Mouse (Mus musculus) hindbrain, embryonic 16.5 days (tissue): ENCODE measurements around the gene Olfr374. TPM values are rescaled to one million over a fixed set of nuclear protein-coding genes. Genes with fewer than 3 reads are reported as not detected.
"Not testable (repeated sequence)": the region's sequence is repeated elsewhere in the genome, so short reads cannot be mapped to it uniquely, and the experiment has no call there.

Experiments used
- ATAC-seq: fragments of 200-750 bp; cut with Nextera tagmentation; 2 replicates; pipeline ENCODE4 v1.8.0; 2017; ENCODE audit warnings: moderate TSS enrichment, moderate library complexity
- H3K27ac ChIP-seq: fragments of 300-500 bp; sonication (generic); 2 replicates; pipeline ENCODE4 v1.5.1; 2014; ENCODE audit warnings: low read depth, mild to moderate bottlenecking, control low read depth, low read length, moderate library complexity
- H3K27me3 ChIP-seq: fragments of 300-500 bp; sonication (generic); replicated peaks from 2 replicates; pipeline ENCODE4 v1.6.1; 2014; ENCODE audit warnings: low read length; ENCODE audit not compliant: control insufficient read depth, insufficient read depth
- H3K36me3 ChIP-seq: fragments of 300-500 bp; sonication (generic); 2 replicates; pipeline ENCODE4 v1.6.1; 2014; ENCODE audit warnings: mild to moderate bottlenecking, low read length, moderate library complexity, mixed read lengths; ENCODE audit not compliant: control insufficient read depth, insufficient read depth
- H3K4me1 ChIP-seq: fragments of 300-500 bp; sonication (generic); 2 replicates; pipeline ENCODE4 v1.6.1; 2014; ENCODE audit warnings: low read depth, low read length; ENCODE audit not compliant: control insufficient read depth, insufficient read depth
- H3K4me2 ChIP-seq: fragments of 300-500 bp; sonication (generic); 2 replicates; pipeline ENCODE4 v1.6.1; 2014; ENCODE audit warnings: mild to moderate bottlenecking, low read length, control low read depth, moderate library complexity
- H3K4me3 ChIP-seq: fragments of 300-500 bp; sonication (generic); 2 replicates; pipeline ENCODE4 v1.5.1; 2014; ENCODE audit warnings: mild to moderate bottlenecking, low read length, control low read depth, moderate library complexity
- H3K9ac ChIP-seq: fragments of 300-500 bp; sonication (generic); 2 replicates; pipeline ENCODE4 v1.6.1; 2014; ENCODE audit warnings: low read depth, mild to moderate bottlenecking, control low read depth, low read length, moderate library complexity
- H3K9me3 ChIP-seq: fragments of 300-500 bp; sonication (generic); 2 replicates; pipeline ENCODE4 v1.6.1; 2014; ENCODE audit warnings: mild to moderate bottlenecking, low read length, moderate library complexity; ENCODE audit not compliant: control insufficient read depth
- WGBS: fragments of 180-500 bp; shearing (Covaris S2); extraction: QIAGEN DNeasy Blood & Tissue Kit; methylation state at CpG from one replicate; pipeline ENCODE4 v1.1.7; 2014; 5-methylcytosine and 5-hydroxymethylcytosine counted together
- polyA plus RNA-seq: library from polyadenylated mRNA; unstranded; fragments of >200 nt; fragmentation: Nextera tagmentation; extraction: Ambion mirVana; gene quantifications from 2 replicates; pipeline ENCODE4 v1.2.1, GENCODE M21; 2015

The Olfr374 gene
- polyA plus RNA-seq = 0.03 TPM in 1 of 2 replicates, not detected in the other

- Histone ChIP-seq H3K27ac (no peak within 1 kb of the TSS), H3K36me3 (no peaks in the 10 kb centered on the region), H3K4me2 (no peak within 1 kb of the TSS), H3K27me3 (no peaks in the 10 kb centered on the region), H3K4me1 (no peaks in the 10 kb centered on the region), H3K4me3 (no peak within 1 kb of the TSS), H3K9me3 (0 out of 2 replicates have a peak, but pooled peaks cover 3% of the 10 kb centered on the region), H3K9ac (no peak within 1 kb of the TSS)
- WGBS = 90% methylated on average over 3 of the region's 3 CpGs
- ATAC-seq = no peak
Measured at GRCm38 (mm10) chr8:72106740-72107139, at the start of gene Olfr374. Olfr374 (plus strand) TSS chr8:72107040.

GRCm38 (mm10) chr8:72057643-72058042, 49.2 kb upstream of the Olfr374 start:
- not testable (repeated sequence) for H3K27ac ChIP-seq, ATAC-seq, H3K4me3 ChIP-seq, H3K36me3 ChIP-seq, H3K27me3 ChIP-seq, H3K9me3 ChIP-seq, H3K9ac ChIP-seq, H3K4me2 ChIP-seq, H3K4me1 ChIP-seq
- 93% methylated on average over 3 of the region's 4 CpGs for WGBS

GRCm38 (mm10) chr8:72066819-72067399, 39.9 kb upstream of the Olfr374 start:
- H3K4me2 ChIP-seq, H3K36me3 ChIP-seq, H3K4me1 ChIP-seq, H3K9ac ChIP-seq, H3K4me3 ChIP-seq, H3K27ac ChIP-seq, H3K9me3 ChIP-seq, ATAC-seq, H3K27me3 ChIP-seq: not testable (repeated sequence)
- WGBS = 82% methylated on average over 1 of the region's 1 CpGs

- H3K9ac ChIP-seq, H3K36me3 ChIP-seq, H3K27ac ChIP-seq, ATAC-seq, H3K4me3 ChIP-seq, H3K4me1 ChIP-seq, H3K9me3 ChIP-seq, H3K4me2 ChIP-seq, H3K27me3 ChIP-seq: not testable (repeated sequence)
Measured at GRCm38 (mm10) chr8:72082877-72083276, 24.0 kb upstream of the Olfr374 start, which contains the start of gene Olfr373. Olfr373 (plus strand) TSS chr8:72083177.

GRCm38 (mm10) chr8:72084744-72085143, 22.1 kb upstream of the Olfr374 start:
- WGBS = 67% methylated on average over 5 of the region's 5 CpGs
- ATAC-seq = no peak

GRCm38 (mm10) chr8:72087611-72088010, 19.2 kb upstream of the Olfr374 start:
- not testable (repeated sequence) for H3K9me3 ChIP-seq, H3K36me3 ChIP-seq, H3K4me2 ChIP-seq, H3K27me3 ChIP-seq, H3K9ac ChIP-seq, ATAC-seq, H3K27ac ChIP-seq, H3K4me3 ChIP-seq, H3K4me1 ChIP-seq
- WGBS = 82% methylated on average over 3 of the region's 3 CpGs

More at GRCm38 (mm10) chr8:72084744-72085143, 22.1 kb upstream of the Olfr374 start:
- no peak overlapping the region for H3K27ac ChIP-seq
- H3K4me3 ChIP-seq = no peak overlapping the region
- no peaks in the 10 kb centered on the region for H3K4me1 ChIP-seq
- no peaks in the 10 kb centered on the region for H3K27me3 ChIP-seq
- no peak overlapping the region for H3K9ac ChIP-seq
- H3K9me3 ChIP-seq = no peaks in the 10 kb centered on the region
- no peak overlapping the region for H3K4me2 ChIP-seq
- no peaks in the 10 kb centered on the region for H3K36me3 ChIP-seq

- not testable (repeated sequence) for ATAC-seq, H3K4me1 ChIP-seq, H3K9me3 ChIP-seq, H3K27me3 ChIP-seq, H3K27ac ChIP-seq, H3K4me3 ChIP-seq, H3K9ac ChIP-seq, H3K36me3 ChIP-seq, H3K4me2 ChIP-seq
Measured at GRCm38 (mm10) chr8:72096721-72097120, 10.1 kb upstream of the Olfr374 start.

- H3K4me2 ChIP-seq, ATAC-seq, H3K9me3 ChIP-seq, H3K4me1 ChIP-seq, H3K27me3 ChIP-seq, H3K36me3 ChIP-seq, H3K9ac ChIP-seq, H3K27ac ChIP-seq, H3K4me3 ChIP-seq: not testable (repeated sequence)
- WGBS = 65% methylated on average over 6 of the region's 7 CpGs
Measured at GRCm38 (mm10) chr8:72099377-72100103, 7.3 kb upstream of the Olfr374 start.

GRCm38 (mm10) chr8:72105165-72105564, 1.7 kb upstream of the Olfr374 start:
- Histone ChIP-seq H3K36me3 (no peaks in the 10 kb centered on the region), H3K4me1 (no peaks in the 10 kb centered on the region), H3K27ac (no peak overlapping the region), H3K4me2 (no peak overlapping the region), H3K27me3 (no peaks in the 10 kb centered on the region), H3K4me3 (no peak overlapping the region), H3K9me3 (0 out of 2 replicates have a peak, but pooled peaks cover 3% of the 10 kb centered on the region), H3K9ac (no peak overlapping the region)
- WGBS = 26% methylated on average over 4 of the region's 4 CpGs
- no peak for ATAC-seq
